Mouse (Mus musculus) cerebellum, adult 2 months (tissue): ENCODE measurements at regions not wholly inside any gene's neighbourhood (a gene's known extent, or its start where the extent isn't known, plus 50 kb on each side); places are given as distances from the start of the nearest gene placed in this dataset.

Experiments
- DNase-seq, 2 experiments: peaks; one replicate each; pipeline ENCODE4 v3.0.0; 2021
- H3K27ac ChIP-seq: fragments of 200-500 bp; 2 replicates; pipeline ENCODE4 v1.5.1; 2012; ENCODE audit warnings: low read length, control low read depth, inconsistent platforms; ENCODE audit not compliant: insufficient read depth
- H3K27me3 ChIP-seq: fragments of 200-500 bp; 2 replicates; pipeline ENCODE4 v1.6.1; 2012; ENCODE audit warnings: inconsistent platforms, mild to moderate bottlenecking, low read length, moderate library complexity; ENCODE audit not compliant: control insufficient read depth, insufficient read depth
- H3K4me1 ChIP-seq: fragments of 200-500 bp; 2 replicates; pipeline ENCODE4 v1.6.1; 2011; ENCODE audit warnings: low read length; ENCODE audit not compliant: control insufficient read depth, insufficient read depth
- H3K4me3 ChIP-seq: fragments of 200-500 bp; replicated peaks from 2 replicates; pipeline ENCODE3; 2011; ENCODE audit warnings: mild to moderate bottlenecking, low read depth, low read length, control low read depth; ENCODE audit not compliant: insufficient read depth
- CTCF ChIP-seq: fragments of 200-500 bp; IDR thresholded peaks from 2 replicates; pipeline ENCODE4 v1.5.1; 2011; ENCODE audit warnings: low read depth, mild to moderate bottlenecking, control low read depth, low read length, moderate library complexity, borderline replicate concordance; ENCODE audit not compliant: insufficient read depth
- POLR2A ChIP-seq: fragments of 200-500 bp; IDR thresholded peaks from 2 replicates; pipeline ENCODE4 v1.6.1; 2011; ENCODE audit warnings: low read length, control low read depth, borderline replicate concordance; ENCODE audit not compliant: insufficient read depth
- WGBS: fragments of 180-500 bp; shearing (Covaris S2); methylation state at CpG from one replicate; pipeline ENCODE4 v1.1.7; 2018; 5-methylcytosine and 5-hydroxymethylcytosine counted together

GRCm38 (mm10) chr12:92280470-92280869 lies 431.5 kb upstream of the Sel1l start:
- H3K27me3 ChIP-seq, result no peaks in the 10 kb centered on the region
- WGBS, result 68% methylated on average over 1 of the region's 1 CpGs
- H3K4me1 ChIP-seq, result no peaks in the 10 kb centered on the region
- no peak for DNase-seq
- no peak overlapping the region for H3K27ac ChIP-seq
- no peak overlapping the region for H3K4me3 ChIP-seq
- TF ChIP-seq POLR2A (no peak), CTCF (no peak)

DNA sequence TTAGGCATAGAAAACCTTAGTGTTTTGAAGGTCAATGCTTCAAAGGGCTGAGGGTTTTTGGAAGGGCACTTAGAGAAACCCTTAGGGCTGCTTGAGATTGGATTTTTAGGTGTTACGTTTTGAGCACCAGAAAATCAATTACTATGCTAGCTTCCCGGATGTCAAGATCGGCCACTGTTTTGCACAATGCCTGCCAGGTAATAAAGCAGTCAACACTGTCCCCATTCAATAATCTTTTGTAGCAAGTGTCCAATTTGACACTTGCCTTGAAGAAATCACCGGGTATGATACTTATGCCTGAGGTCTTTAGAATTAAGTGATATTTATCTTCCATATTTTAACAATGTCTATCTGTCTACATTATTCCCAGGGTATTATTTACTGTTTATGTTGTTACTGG lies 403.0 kb upstream of the Sel1l start:
- no peaks in the 10 kb centered on the region for H3K27me3 ChIP-seq
- H3K27ac ChIP-seq, result no peak overlapping the region
- H3K4me3 ChIP-seq, result no peak overlapping the region
- WGBS, result 21% methylated on average over 4 of the region's 4 CpGs
- DNase-seq, result no peak
- TF ChIP-seq POLR2A (no peak), CTCF (no peak)
- no peaks in the 10 kb centered on the region for H3K4me1 ChIP-seq

GRCm38 (mm10) chr12:92246790-92247451 lies 398.0 kb upstream of the Sel1l start:
- 27% methylated on average over 6 of the region's 6 CpGs for WGBS
- Histone ChIP-seq H3K4me3 (no peak overlapping the region), H3K27me3 (no peaks in the 10 kb centered on the region), H3K27ac (no peak overlapping the region), H3K4me1 (no peaks in the 10 kb centered on the region)
- no peak for TF ChIP-seq POLR2A
- TF ChIP-seq CTCF, result no peak
- no peak for DNase-seq

- H3K4me3 ChIP-seq, result no peak overlapping the region
- no peaks in the 10 kb centered on the region for H3K27me3 ChIP-seq
- DNase-seq, result no peak
- no peak overlapping the region for H3K27ac ChIP-seq
- no peaks in the 10 kb centered on the region for H3K4me1 ChIP-seq
- 84% methylated on average over 5 of the region's 5 CpGs for WGBS
- no peak for TF ChIP-seq CTCF
- TF ChIP-seq POLR2A, result no peak
Observed at GRCm38 (mm10) chr12:92239956-92240699, 391.2 kb upstream of the Sel1l start.

DNA sequence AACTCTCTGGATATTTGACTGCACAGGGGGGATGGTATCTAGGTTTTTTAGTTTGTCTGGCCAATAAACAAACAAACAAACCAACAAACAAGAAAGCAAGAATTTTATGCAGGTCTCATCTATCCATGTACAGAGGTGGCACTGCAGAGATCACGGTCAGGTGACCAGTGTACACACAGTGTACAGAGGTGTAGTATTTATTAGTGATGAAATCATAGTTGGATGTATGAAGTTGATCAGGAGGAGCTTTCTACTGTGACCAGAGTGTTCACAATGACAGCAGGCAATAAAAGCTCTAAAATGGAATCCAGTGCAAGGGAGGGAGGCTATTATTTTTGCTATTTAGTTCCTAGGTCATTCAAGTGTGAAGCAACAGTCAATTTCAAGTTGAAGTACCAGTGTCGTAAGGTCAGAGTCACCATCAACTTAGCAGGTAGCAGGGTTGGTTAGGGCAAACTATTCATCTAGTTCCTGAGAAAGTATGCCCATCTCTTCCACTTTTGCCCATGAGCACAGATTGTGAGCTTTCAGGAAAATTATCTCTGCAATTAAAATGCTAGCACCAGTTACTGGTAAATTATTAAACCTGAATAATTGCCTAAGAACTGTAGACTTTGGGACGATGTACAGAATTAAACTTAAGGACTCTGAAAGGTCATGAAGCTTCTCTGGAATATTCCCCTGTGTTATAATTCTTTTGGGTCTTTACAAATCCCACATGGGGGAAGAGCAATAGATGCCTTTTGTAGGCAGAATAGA lies 384.9 kb upstream of the Sel1l start:
- no peaks in the 10 kb centered on the region for H3K27me3 ChIP-seq
- DNase-seq, result no peak
- 93% methylated on average over 3 of the region's 3 CpGs for WGBS
- no peak overlapping the region for H3K27ac ChIP-seq
- H3K4me1 ChIP-seq, result no peaks in the 10 kb centered on the region
- no peak overlapping the region for H3K4me3 ChIP-seq
- no peak for TF ChIP-seq CTCF
- TF ChIP-seq POLR2A, result no peak

DNA sequence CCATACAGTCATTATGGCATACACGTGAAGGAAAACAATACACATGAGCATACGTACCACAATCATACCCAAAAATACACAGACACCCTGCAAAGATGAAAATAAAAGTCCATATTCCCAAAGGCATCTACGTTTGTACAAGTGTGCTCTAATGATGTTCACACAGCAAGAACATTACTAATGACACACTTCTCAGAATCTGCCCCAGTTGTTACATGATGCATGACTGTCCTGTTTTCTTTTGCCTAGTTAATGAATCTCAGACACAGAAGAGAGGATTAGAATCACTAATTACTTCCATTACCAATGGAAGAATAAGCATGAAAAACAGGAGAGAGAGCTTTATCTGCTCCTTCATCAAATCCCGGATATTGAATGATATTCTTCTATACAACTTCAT lies 379.6 kb upstream of the Sel1l start:
- no peak overlapping the region for H3K27ac ChIP-seq
- DNase-seq, result no peak
- H3K4me1 ChIP-seq, result no peaks in the 10 kb centered on the region
- 77% methylated on average over 4 of the region's 4 CpGs for WGBS
- no peak for TF ChIP-seq CTCF
- TF ChIP-seq POLR2A, result no peak
- H3K27me3 ChIP-seq, result no peaks in the 10 kb centered on the region
- H3K4me3 ChIP-seq, result no peak overlapping the region

- H3K27me3 ChIP-seq, result no peaks in the 10 kb centered on the region
- no peak for DNase-seq
- no peak overlapping the region for H3K27ac ChIP-seq
- no peak overlapping the region for H3K4me3 ChIP-seq
- TF ChIP-seq POLR2A, result no peak
- no peak for TF ChIP-seq CTCF
- 95% methylated on average over 4 of the region's 4 CpGs for WGBS
- H3K4me1 ChIP-seq, result no peaks in the 10 kb centered on the region
Observed at GRCm38 (mm10) chr12:92203351-92203750, 354.4 kb upstream of the Sel1l start.

DNA sequence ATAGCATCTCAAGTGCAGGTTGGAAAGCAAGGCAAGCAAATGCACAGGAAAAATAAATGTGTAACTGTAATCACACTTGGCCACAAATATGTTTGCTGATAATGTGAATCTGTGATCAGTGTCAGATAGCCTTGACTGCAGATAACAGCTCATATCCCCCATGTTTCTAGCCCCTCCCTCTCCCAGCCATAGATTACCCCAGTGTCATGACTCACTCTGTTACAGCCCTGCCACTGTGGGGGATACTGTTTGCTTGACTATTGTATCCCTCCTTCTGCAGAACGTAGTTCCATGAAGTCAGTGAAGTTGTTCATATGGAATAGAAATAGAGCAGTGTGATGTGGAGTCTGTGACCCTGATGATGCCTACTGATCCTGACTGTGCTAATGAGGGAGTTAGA lies 351.6 kb upstream of the Sel1l start:
- Histone ChIP-seq H3K27me3 (no peaks in the 10 kb centered on the region), H3K4me1 (no peaks in the 10 kb centered on the region), H3K27ac (no peak overlapping the region), H3K4me3 (no peak overlapping the region)
- 68% methylated on average over 1 of the region's 1 CpGs for WGBS
- TF ChIP-seq CTCF, result no peak
- no peak for TF ChIP-seq POLR2A
- DNase-seq, result no peak
